Mouse (Mus musculus): ENCODE results near the gene Neurod2. TPM values are rescaled to one million over a fixed set of nuclear protein-coding genes. Genes with fewer than 3 reads are reported as not detected.
A peak's percentile ranks its signal among the peaks of the same experiment; 100 is the strongest.

The Neurod2 gene
- polyA plus RNA-seq, 1 experiment from 2014 or later, result 0.13 TPM

- peaks cover 13% of the 10 kb centered on the region; the same call in 1 of the 2 replicates for H3K36me3 ChIP-seq
- no peak for DNase-seq (ENCODE audit: low spot score)
- no peak overlapping the region for H3K4me3 ChIP-seq
- WGBS, result 96% methylated on average over 5 of the region's 5 CpGs
- no peak overlapping the region for H3K27ac ChIP-seq
- H3K9me3 ChIP-seq, result no peaks in the 10 kb centered on the region
- no peaks in the 10 kb centered on the region for H3K27me3 ChIP-seq (ENCODE audit: insufficient read depth, poor library complexity, severe bottlenecking)
- peaks cover 34% of the 10 kb centered on the region for H3K4me1 ChIP-seq (replicated peaks)
Measured at GRCm38 (mm10) chr11:98364410-98364809, 35.0 kb upstream of the Neurod2 start.

- Histone ChIP-seq H3K4me1 (replicated peaks) (peaks cover 40% of the 10 kb centered on the region), H3K36me3 (peaks cover 13% of the 10 kb centered on the region; the same call in 1 of the 2 replicates), H3K27me3 (ENCODE audit: insufficient read depth, poor library complexity, severe bottlenecking) (no peaks in the 10 kb centered on the region), H3K9me3 (no peaks in the 10 kb centered on the region), H3K4me3 (no peak overlapping the region), H3K27ac (no peak overlapping the region)
- no peak for DNase-seq (ENCODE audit: low spot score)
- 87% methylated on average over 5 of the region's 5 CpGs for WGBS
Measured at GRCm38 (mm10) chr11:98363817-98364216, 34.4 kb upstream of the Neurod2 start.

- peak; percentile 67 for DNase-seq (ENCODE audit: low spot score)
- H3K27me3 ChIP-seq (ENCODE audit: insufficient read depth, poor library complexity, severe bottlenecking), result peaks cover 13% of the 10 kb centered on the region; the same call in 1 of the 2 replicates
- peaks cover 55% of the 10 kb centered on the region for H3K4me1 ChIP-seq (replicated peaks)
- H3K36me3 ChIP-seq, result peaks cover 7% of the 10 kb centered on the region; the same call in 1 of the 2 replicates
- 24% methylated on average over 9 of the region's 9 CpGs for WGBS
- H3K4me3 ChIP-seq, result peak overlapping the region; percentile 86
- H3K27ac ChIP-seq, result peak overlapping the region; percentile 88
- no peaks in the 10 kb centered on the region for H3K9me3 ChIP-seq
Measured at GRCm38 (mm10) chr11:98360866-98361521, 31.5 kb upstream of the Neurod2 start.

- Histone ChIP-seq H3K9me3 (no peaks in the 10 kb centered on the region), H3K27ac (peak within 1 kb of the TSS; percentile 94), H3K36me3 (no peaks in the 10 kb centered on the region), H3K27me3 (ENCODE audit: insufficient read depth, poor library complexity, severe bottlenecking) (peaks cover 38% of the 10 kb centered on the region), H3K4me1 (replicated peaks) (peaks cover 75% of the 10 kb centered on the region), H3K4me3 (peak within 1 kb of the TSS; percentile 86)
- DNase-seq (ENCODE audit: low spot score), result peak; percentile 92
- WGBS, result under 1% methylated on average over 60 of the region's 60 CpGs
Measured at GRCm38 (mm10) chr11:98358161-98359083, 29.0 kb upstream of the Neurod2 start, which contains the start of gene Stard3. Gene Stard3, plus strand, starts transcription at chr11:98358368.

- Histone ChIP-seq H3K27me3 (ENCODE audit: insufficient read depth, poor library complexity, severe bottlenecking) (peaks cover 47% of the 10 kb centered on the region), H3K4me1 (replicated peaks) (peaks cover 73% of the 10 kb centered on the region), H3K4me3 (peak overlapping the region; percentile 86), H3K9me3 (no peaks in the 10 kb centered on the region), H3K36me3 (no peaks in the 10 kb centered on the region), H3K27ac (peak overlapping the region; percentile 94)
- DNase-seq (ENCODE audit: low spot score), result peak; percentile 5
- 9% methylated on average over 13 of the region's 13 CpGs for WGBS
Measured at GRCm38 (mm10) chr11:98357396-98358160, 28.1 kb upstream of the Neurod2 start.

- no peaks in the 10 kb centered on the region for H3K9me3 ChIP-seq
- DNase-seq (ENCODE audit: low spot score), result no peak
- H3K27ac ChIP-seq, result no peak overlapping the region
- 78% methylated on average over 7 of the region's 7 CpGs for WGBS
- H3K4me1 ChIP-seq (replicated peaks), result peaks cover 65% of the 10 kb centered on the region
- no peaks in the 10 kb centered on the region for H3K36me3 ChIP-seq
- H3K27me3 ChIP-seq (ENCODE audit: insufficient read depth, poor library complexity, severe bottlenecking), result peaks cover 54% of the 10 kb centered on the region
- H3K4me3 ChIP-seq, result peak overlapping the region; percentile 86; the same call in 1 of the 2 replicates
Measured at GRCm38 (mm10) chr11:98356625-98357394, 27.4 kb upstream of the Neurod2 start.

GRCm38 (mm10) chr11:98355732-98356299 is 26.4 kb upstream of the Neurod2 start:
- no peak overlapping the region for H3K4me3 ChIP-seq
- peak; percentile 65 for DNase-seq (ENCODE audit: low spot score)
- 9% methylated on average over 6 of the region's 6 CpGs for WGBS
- peaks cover 59% of the 10 kb centered on the region for H3K4me1 ChIP-seq (replicated peaks)
- H3K27me3 ChIP-seq (ENCODE audit: insufficient read depth, poor library complexity, severe bottlenecking), result peaks cover 64% of the 10 kb centered on the region
- no peaks in the 10 kb centered on the region for H3K9me3 ChIP-seq
- H3K27ac ChIP-seq, result no peak overlapping the region
- H3K36me3 ChIP-seq, result no peaks in the 10 kb centered on the region

- DNase-seq (ENCODE audit: low spot score), result no peak
- Histone ChIP-seq H3K27ac (no peak overlapping the region; the same call in 1 of the 2 replicates), H3K9me3 (no peaks in the 10 kb centered on the region), H3K36me3 (no peaks in the 10 kb centered on the region), H3K27me3 (ENCODE audit: insufficient read depth, poor library complexity, severe bottlenecking) (peaks cover 78% of the 10 kb centered on the region), H3K4me3 (no peak overlapping the region), H3K4me1 (replicated peaks) (peaks cover 45% of the 10 kb centered on the region)
- 65% methylated on average over 14 of the region's 14 CpGs for WGBS
Measured at GRCm38 (mm10) chr11:98354445-98354844, 25.0 kb upstream of the Neurod2 start.

GRCm38 (mm10) chr11:98353651-98354211 is 24.3 kb upstream of the Neurod2 start:
- WGBS, result 40% methylated on average over 8 of the region's 8 CpGs
- no peak overlapping the region for H3K4me3 ChIP-seq
- H3K9me3 ChIP-seq, result no peaks in the 10 kb centered on the region
- peaks cover 85% of the 10 kb centered on the region for H3K27me3 ChIP-seq (ENCODE audit: insufficient read depth, poor library complexity, severe bottlenecking)
- H3K27ac ChIP-seq, result no peak overlapping the region
- H3K4me1 ChIP-seq (replicated peaks), result peaks cover 45% of the 10 kb centered on the region
- no peaks in the 10 kb centered on the region for H3K36me3 ChIP-seq
- DNase-seq (ENCODE audit: low spot score), result no peak

- H3K36me3 ChIP-seq, result no peaks in the 10 kb centered on the region
- no peak overlapping the region for H3K27ac ChIP-seq
- no peak overlapping the region for H3K4me3 ChIP-seq
- H3K4me1 ChIP-seq (replicated peaks), result peaks cover 51% of the 10 kb centered on the region
- DNase-seq (ENCODE audit: low spot score), result no peak
- 81% methylated on average over 18 of the region's 18 CpGs for WGBS
- H3K27me3 ChIP-seq (ENCODE audit: insufficient read depth, poor library complexity, severe bottlenecking), result peaks cover 97% of the 10 kb centered on the region
- no peaks in the 10 kb centered on the region for H3K9me3 ChIP-seq
Measured at GRCm38 (mm10) chr11:98352272-98352990, 23.0 kb upstream of the Neurod2 start.

GRCm38 (mm10) chr11:98349308-98349707 is 19.9 kb upstream of the Neurod2 start:
- no peak overlapping the region for H3K27ac ChIP-seq
- peak overlapping the region; percentile 64 for H3K4me3 ChIP-seq
- WGBS, result 1% methylated on average over 9 of the region's 9 CpGs
- no peaks in the 10 kb centered on the region for H3K36me3 ChIP-seq
- DNase-seq (ENCODE audit: low spot score), result no peak
- H3K27me3 ChIP-seq (ENCODE audit: insufficient read depth, poor library complexity, severe bottlenecking), result peaks cover 100% of the 10 kb centered on the region
- H3K4me1 ChIP-seq (replicated peaks), result peaks cover 48% of the 10 kb centered on the region
- no peaks in the 10 kb centered on the region for H3K9me3 ChIP-seq

All from hindbrain, embryonic 10.5 days (tissue).